Mouse (Mus musculus) megakaryocyte progenitor cell, adult 5-6 weeks (primary cell): ENCODE data around the gene Slc23a4. TPM values are rescaled to one million over a fixed set of nuclear protein-coding genes. Genes with fewer than 3 reads are reported as not detected.

ENCODE experiments used
- total RNA-seq, 2 experiments: library from RNA; stranded (forward) in 1 of 2; stranded (reverse) in 1 of 2; fragments of 157-497, 149-512 nt in 1 of 2; fragments of 200-1000 nt in 1 of 2; gene quantifications; 2 replicates each; pipeline versions ENCODE4 v1.2.3 to v1.2.4; 2015 to 2017

Slc23a4 gene
- total RNA-seq, 2 experiments from 2014 or later = 0.42 TPM; not detected in 1

Other genes starting within 250 kb of the Slc23a4 start
- gene Agbl3, start 208.0 kb downstream of the Slc23a4 start, total RNA-seq (2015) = 3.6 and 7.1 TPM in 2 replicates
- 2.9 and 3.6 TPM in 2 replicates for gene Agbl3, start 208.0 kb downstream of the Slc23a4 start, total RNA-seq (2017)
- 0.10 and 1.2 TPM in 2 replicates for gene Tmem140, start 125.3 kb downstream of the Slc23a4 start, total RNA-seq (2015)
- gene Tmem140, start 125.3 kb downstream of the Slc23a4 start, total RNA-seq (2017) = 0.33 and 0.88 TPM in 2 replicates
- 5.1 and 5.6 TPM in 2 replicates for gene Cyren, start 110.3 kb downstream of the Slc23a4 start, total RNA-seq (2015)
- 2.5 and 2.9 TPM in 2 replicates for gene Cyren, start 110.3 kb downstream of the Slc23a4 start, total RNA-seq (2017)
- 5.8 and 6.1 TPM in 2 replicates for gene Wdr91, start 77.5 kb downstream of the Slc23a4 start, total RNA-seq (2015)
- 20.5 and 22.7 TPM in 2 replicates for gene Wdr91, start 77.5 kb downstream of the Slc23a4 start, total RNA-seq (2017)
- not detected in 2 replicates for gene Stra8, start 68.2 kb downstream of the Slc23a4 start, total RNA-seq (2015)
- not detected in 2 replicates for gene Stra8, start 68.2 kb downstream of the Slc23a4 start, total RNA-seq (2017)
- 56.9 and 59.5 TPM in 2 replicates for gene Cnot4, start 145.3 kb upstream of the Slc23a4 start, total RNA-seq (2015)
- gene Cnot4, start 145.3 kb upstream of the Slc23a4 start, total RNA-seq (2017) = 24.7 and 28.9 TPM in 2 replicates
- 83.1 and 87.1 TPM in 2 replicates for gene Nup205, start 189.0 kb upstream of the Slc23a4 start, total RNA-seq (2015)
- 69.6 and 86.9 TPM in 2 replicates for gene Nup205, start 189.0 kb upstream of the Slc23a4 start, total RNA-seq (2017)